Mouse (Mus musculus): ENCODE results near the gene Ccdc149. TPM values are rescaled to one million over a fixed set of nuclear protein-coding genes. Genes with fewer than 3 reads are reported as not detected.

The Ccdc149 gene
- polyA plus RNA-seq, 1 experiment from 2014 or later = 3.3 TPM

- Histone ChIP-seq H3K4me2 (no peak overlapping the region), H3K9me3 (no peaks in the 10 kb centered on the region), H3K27me3 (no peaks in the 10 kb centered on the region), H3K9ac (no peak overlapping the region), H3K4me1 (no peaks in the 10 kb centered on the region), H3K4me3 (no peak overlapping the region), H3K27ac (no peak overlapping the region), H3K36me3 (no peaks in the 10 kb centered on the region)
- no peak for ATAC-seq (ENCODE audit: borderline replicate concordance, extremely low read depth, low FRiP score, low TSS enrichment)
- WGBS = 61% methylated on average over 7 of the region's 7 CpGs
These were observed 32.4 kb downstream of the Ccdc149 start for GRCm38 (mm10) chr5:52438946-52439345.

GRCm38 (mm10) chr5:52435533-52435932 lies 35.8 kb downstream of the Ccdc149 start:
- Histone ChIP-seq H3K9ac (no peak overlapping the region), H3K36me3 (no peaks in the 10 kb centered on the region), H3K4me1 (no peaks in the 10 kb centered on the region), H3K4me3 (no peak overlapping the region), H3K4me2 (no peak overlapping the region), H3K27ac (no peak overlapping the region), H3K9me3 (no peaks in the 10 kb centered on the region), H3K27me3 (no peaks in the 10 kb centered on the region)
- no peak for ATAC-seq (ENCODE audit: borderline replicate concordance, extremely low read depth, low FRiP score, low TSS enrichment)
- 65% methylated on average over 6 of the region's 6 CpGs for WGBS

- 53% methylated on average over 8 of the region's 8 CpGs for WGBS
- no peak overlapping the region for H3K9ac ChIP-seq
- H3K4me1 ChIP-seq = no peaks in the 10 kb centered on the region
- no peaks in the 10 kb centered on the region for H3K36me3 ChIP-seq
- ATAC-seq (ENCODE audit: borderline replicate concordance, extremely low read depth, low FRiP score, low TSS enrichment) = no peak
- no peak overlapping the region for H3K27ac ChIP-seq
- H3K9me3 ChIP-seq = no peaks in the 10 kb centered on the region
- no peak overlapping the region for H3K4me2 ChIP-seq
- H3K4me3 ChIP-seq = no peak overlapping the region
- no peaks in the 10 kb centered on the region for H3K27me3 ChIP-seq
These were observed 40.0 kb downstream of the Ccdc149 start for GRCm38 (mm10) chr5:52431276-52431844.

- H3K9ac ChIP-seq = no peak overlapping the region
- no peaks in the 10 kb centered on the region for H3K9me3 ChIP-seq
- no peak overlapping the region for H3K27ac ChIP-seq
- ATAC-seq (ENCODE audit: borderline replicate concordance, extremely low read depth, low FRiP score, low TSS enrichment) = no peak
- H3K4me2 ChIP-seq = no peak overlapping the region
- no peaks in the 10 kb centered on the region for H3K27me3 ChIP-seq
- no peaks in the 10 kb centered on the region for H3K4me1 ChIP-seq
- 57% methylated on average over 14 of the region's 14 CpGs for WGBS
- no peaks in the 10 kb centered on the region for H3K36me3 ChIP-seq
- H3K4me3 ChIP-seq = no peak overlapping the region
These were observed 41.4 kb downstream of the Ccdc149 start for GRCm38 (mm10) chr5:52429731-52430480.

- H3K9me3 ChIP-seq = no peaks in the 10 kb centered on the region
- 57% methylated on average over 4 of the region's 4 CpGs for WGBS
- no peak overlapping the region for H3K4me2 ChIP-seq
These were observed 42.7 kb downstream of the Ccdc149 start for GRCm38 (mm10) chr5:52428613-52429012.

GRCm38 (mm10) chr5:52425819-52426218 lies 45.5 kb downstream of the Ccdc149 start:
- 74% methylated on average over 9 of the region's 9 CpGs for whole genome bisulfite sequencing
- Histone ChIP-seq H3K27ac (no peak overlapping the region), H3K4me3 (no peak overlapping the region), H3K4me2 (no peak overlapping the region), H3K36me3 (no peaks in the 10 kb centered on the region), H3K9ac (no peak overlapping the region), H3K27me3 (no peaks in the 10 kb centered on the region), H3K4me1 (no peaks in the 10 kb centered on the region), H3K9me3 (no peaks in the 10 kb centered on the region)
- no peak for ATAC-seq (ENCODE audit: borderline replicate concordance, extremely low read depth, low FRiP score, low TSS enrichment)

More at GRCm38 (mm10) chr5:52428613-52429012, 42.7 kb downstream of the Ccdc149 start:
- Histone ChIP-seq H3K27me3 (no peaks in the 10 kb centered on the region), H3K4me3 (no peak overlapping the region), H3K9ac (no peak overlapping the region), H3K36me3 (no peaks in the 10 kb centered on the region), H3K27ac (no peak overlapping the region), H3K4me1 (no peaks in the 10 kb centered on the region)
- ATAC-seq (ENCODE audit: borderline replicate concordance, extremely low read depth, low FRiP score, low TSS enrichment) = no peak

- H3K27me3 ChIP-seq = no peaks in the 10 kb centered on the region
These were observed 47.4 kb downstream of the Ccdc149 start for GRCm38 (mm10) chr5:52423893-52424292.

GRCm38 (mm10) chr5:52416485-52416884 lies 54.8 kb downstream of the Ccdc149 start:
- Histone ChIP-seq H3K27ac (no peak overlapping the region), H3K27me3 (no peaks in the 10 kb centered on the region), H3K4me3 (no peak overlapping the region), H3K9me3 (no peaks in the 10 kb centered on the region), H3K4me1 (no peaks in the 10 kb centered on the region), H3K4me2 (no peak overlapping the region), H3K36me3 (no peaks in the 10 kb centered on the region), H3K9ac (no peak overlapping the region)
- no peak for ATAC-seq (ENCODE audit: borderline replicate concordance, extremely low read depth, low FRiP score, low TSS enrichment)
- WGBS = 68% methylated on average over 2 of the region's 2 CpGs

More at GRCm38 (mm10) chr5:52423893-52424292, 47.4 kb downstream of the Ccdc149 start:
- H3K4me3 ChIP-seq = no peak overlapping the region
- H3K9ac ChIP-seq = no peak overlapping the region
- H3K36me3 ChIP-seq = no peaks in the 10 kb centered on the region
- H3K4me2 ChIP-seq = no peak overlapping the region
- H3K27ac ChIP-seq = no peak overlapping the region
- WGBS = 71% methylated on average over 3 of the region's 3 CpGs
- H3K9me3 ChIP-seq = no peaks in the 10 kb centered on the region
- no peak for ATAC-seq (ENCODE audit: borderline replicate concordance, extremely low read depth, low FRiP score, low TSS enrichment)
- no peaks in the 10 kb centered on the region for H3K4me1 ChIP-seq

GRCm38 (mm10) chr5:52415917-52416316 lies 55.4 kb downstream of the Ccdc149 start:
- Histone ChIP-seq H3K4me3 (no peak overlapping the region), H3K9me3 (no peaks in the 10 kb centered on the region), H3K4me1 (no peaks in the 10 kb centered on the region), H3K4me2 (no peak overlapping the region), H3K36me3 (no peaks in the 10 kb centered on the region), H3K27ac (no peak overlapping the region), H3K9ac (no peak overlapping the region), H3K27me3 (no peaks in the 10 kb centered on the region)
- 71% methylated on average over 6 of the region's 6 CpGs for WGBS
- 0 out of 2 replicates have a peak, but pooled peaks have one; percentile 11 for ATAC-seq (ENCODE audit: borderline replicate concordance, extremely low read depth, low FRiP score, low TSS enrichment)

- no peak overlapping the region for H3K4me2 ChIP-seq
- WGBS = 74% methylated on average over 1 of the region's 1 CpGs
- H3K4me3 ChIP-seq = no peak overlapping the region
- no peak overlapping the region for H3K27ac ChIP-seq
- no peaks in the 10 kb centered on the region for H3K36me3 ChIP-seq
- ATAC-seq (ENCODE audit: borderline replicate concordance, extremely low read depth, low FRiP score, low TSS enrichment) = no peak
- no peaks in the 10 kb centered on the region for H3K27me3 ChIP-seq
- no peaks in the 10 kb centered on the region for H3K4me1 ChIP-seq
- H3K9ac ChIP-seq = no peak overlapping the region
- no peaks in the 10 kb centered on the region for H3K9me3 ChIP-seq
These were observed 56.1 kb downstream of the Ccdc149 start for GRCm38 (mm10) chr5:52415193-52415592.

GRCm38 (mm10) chr5:52411567-52411966 lies 59.8 kb downstream of the Ccdc149 start:
- Histone ChIP-seq H3K4me1 (no peaks in the 10 kb centered on the region), H3K27ac (no peak overlapping the region), H3K4me3 (no peak overlapping the region), H3K9me3 (no peaks in the 10 kb centered on the region), H3K4me2 (no peak overlapping the region), H3K9ac (no peak overlapping the region), H3K27me3 (no peaks in the 10 kb centered on the region), H3K36me3 (no peaks in the 10 kb centered on the region)
- 51% methylated on average over 3 of the region's 3 CpGs for WGBS
- no peak for ATAC-seq (ENCODE audit: borderline replicate concordance, extremely low read depth, low FRiP score, low TSS enrichment)

- Histone ChIP-seq H3K4me3 (no peak overlapping the region), H3K9me3 (no peaks in the 10 kb centered on the region), H3K4me1 (no peaks in the 10 kb centered on the region), H3K9ac (no peak overlapping the region), H3K27me3 (no peaks in the 10 kb centered on the region), H3K27ac (no peak overlapping the region), H3K36me3 (no peaks in the 10 kb centered on the region), H3K4me2 (no peak overlapping the region)
- ATAC-seq (ENCODE audit: borderline replicate concordance, extremely low read depth, low FRiP score, low TSS enrichment) = no peak
- 62% methylated on average over 12 of the region's 12 CpGs for WGBS
These were observed 61.1 kb downstream of the Ccdc149 start for GRCm38 (mm10) chr5:52410197-52410596.
